Mouse (Mus musculus): Measurements from ENCODE around the gene Grid1.

Gene Grid1

DNA sequence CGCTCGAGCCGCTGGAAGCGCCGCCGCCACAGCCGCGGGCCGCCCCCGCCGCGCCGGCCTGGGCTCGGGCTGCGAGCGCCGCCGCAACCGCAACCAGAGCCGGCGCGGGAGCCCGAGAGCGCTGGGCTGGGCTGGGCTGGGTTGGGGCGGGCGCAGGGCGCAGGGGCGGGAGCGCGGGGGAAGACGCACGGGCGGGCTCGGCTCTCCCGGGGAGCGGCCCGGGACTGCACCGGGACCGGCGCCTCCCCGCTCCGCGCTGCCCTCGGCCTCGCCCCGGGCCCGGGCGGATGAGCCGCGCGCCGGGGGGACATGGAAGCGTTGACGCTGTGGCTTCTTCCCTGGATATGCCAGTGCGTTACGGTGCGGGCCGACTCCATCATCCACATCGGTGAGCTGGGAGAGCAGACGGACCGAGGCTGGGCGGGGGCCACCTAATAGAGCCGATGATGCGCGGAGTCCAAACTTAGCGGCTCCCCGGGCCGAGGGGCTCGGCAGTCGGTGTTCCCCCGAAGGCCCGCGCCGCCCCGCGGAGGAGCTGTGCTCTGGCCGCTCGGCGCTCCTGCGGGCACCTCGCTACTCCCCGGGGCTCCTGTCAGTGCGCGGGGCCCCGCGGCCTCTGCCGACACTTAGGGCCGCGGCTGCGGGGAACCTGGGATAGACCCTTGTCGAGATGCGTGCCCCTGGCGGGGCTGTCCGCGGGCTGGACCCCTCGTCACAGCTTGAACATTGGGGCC is at the start of gene Grid1:
TSS of gene Grid1 (plus strand) at position 190 of the 734 bp plus-strand sequence.
- DNase-seq (ENCODE audit: low read depth, low spot score), result no peak

DNA sequence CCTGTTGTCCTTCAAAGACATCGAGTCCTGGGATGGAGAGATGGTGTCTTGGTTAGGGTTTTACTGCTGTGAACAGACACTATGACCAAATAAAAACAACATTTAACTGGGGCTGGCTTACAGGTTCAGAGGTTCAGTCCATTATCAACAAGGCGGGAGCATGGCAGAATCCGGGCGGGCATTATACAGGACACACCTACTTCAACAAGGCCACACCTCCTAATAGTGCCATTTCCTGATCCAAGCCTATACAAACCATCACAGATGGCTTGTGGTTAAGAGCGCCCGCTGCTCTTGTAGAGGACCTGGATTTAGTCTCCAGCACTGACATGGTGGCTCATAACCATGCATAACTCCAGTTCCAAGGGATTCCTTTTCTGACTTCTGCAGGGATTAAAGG is 49.4 kb upstream of the Grid1 start:
- no peak for DNase-seq (ENCODE audit: low read depth, low spot score)

GRCm38 (mm10) chr14:34771601-34772000 is 48.3 kb upstream of the Grid1 start:
- no peak for DNase-seq (ENCODE audit: low read depth, low spot score)

- DNase-seq (ENCODE audit: low read depth, low spot score), result no peak
Measured at GRCm38 (mm10) chr14:34772132-34772531, 47.8 kb upstream of the Grid1 start.

- no peak for DNase-seq (ENCODE audit: low read depth, low spot score)
Measured at GRCm38 (mm10) chr14:34773681-34774080, 46.2 kb upstream of the Grid1 start.

DNA sequence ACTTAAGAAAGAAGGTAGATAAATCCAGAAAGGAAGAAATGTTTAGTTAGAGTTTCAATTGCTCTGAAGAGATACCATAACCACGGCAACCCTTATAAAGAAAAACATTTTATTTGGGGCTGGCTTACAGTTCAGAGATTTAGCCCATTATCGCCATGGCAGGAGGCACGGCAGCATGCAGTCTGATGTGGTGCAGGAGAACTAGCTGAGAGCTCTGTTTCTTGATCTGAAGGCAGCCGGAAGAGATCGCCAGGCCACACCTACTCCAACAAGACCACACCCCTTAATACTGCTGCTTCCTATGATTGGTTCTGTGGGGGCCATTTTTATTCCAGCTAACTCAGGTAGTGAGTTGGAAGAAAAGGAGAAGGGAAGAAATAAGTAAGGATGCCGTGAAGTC is 45.7 kb upstream of the Grid1 start:
- DNase-seq (ENCODE audit: low read depth, low spot score), result no peak

DNA sequence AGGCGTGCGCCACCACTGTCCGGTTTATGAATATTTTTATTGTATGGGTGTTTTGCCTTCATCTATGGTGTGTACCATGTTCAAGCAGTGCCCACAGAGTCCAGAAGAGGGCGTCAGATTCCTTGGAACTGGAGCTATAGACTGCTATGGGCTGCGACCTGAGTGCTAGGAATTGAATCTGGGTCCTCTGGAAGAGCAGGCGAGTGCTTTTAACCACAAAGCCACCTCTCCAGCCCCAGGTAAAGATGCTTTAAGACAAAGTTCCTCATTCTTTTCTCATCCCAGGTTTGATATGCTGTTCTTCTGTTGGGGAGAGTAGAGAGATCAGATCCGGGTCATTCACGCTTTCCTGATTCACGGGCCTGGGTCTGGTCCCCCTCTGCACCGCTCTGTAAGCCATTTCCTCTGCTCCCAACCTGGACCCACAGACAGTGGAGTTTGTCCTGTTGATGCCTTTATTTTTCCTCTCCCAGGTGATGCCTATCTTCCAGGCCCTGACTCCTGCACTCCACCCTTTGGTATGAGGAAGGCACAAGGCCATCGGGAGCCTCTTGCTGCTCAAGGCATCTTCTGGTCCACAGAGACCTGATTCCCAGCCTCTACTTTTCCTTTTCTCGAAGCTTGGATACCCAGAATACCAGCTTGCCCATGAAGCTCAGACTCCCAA is 43.1 kb upstream of the Grid1 start:
- no peak for DNase-seq (ENCODE audit: low read depth, low spot score)

DNA sequence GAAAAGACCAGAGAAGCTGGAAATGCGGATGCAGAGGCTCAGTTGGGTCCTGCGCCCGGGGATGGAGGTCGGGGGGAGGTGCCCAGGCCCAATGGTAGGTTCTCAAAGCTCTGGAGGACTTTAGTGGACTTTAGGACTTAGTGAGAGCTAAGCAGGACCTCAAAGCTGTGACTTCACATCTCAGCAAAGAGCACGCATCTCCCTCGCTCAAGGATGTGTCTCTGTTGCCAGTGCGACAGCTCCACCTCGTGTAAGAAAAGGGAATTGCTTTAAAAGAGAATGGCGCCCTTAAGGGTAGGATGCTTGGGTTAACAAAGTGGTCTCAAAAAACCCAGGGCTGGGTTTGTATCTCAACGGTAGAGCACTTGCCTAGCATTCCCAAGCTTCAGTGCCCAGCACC is 42.1 kb upstream of the Grid1 start:
- DNase-seq (ENCODE audit: low read depth, low spot score), result peak; percentile 20

DNA sequence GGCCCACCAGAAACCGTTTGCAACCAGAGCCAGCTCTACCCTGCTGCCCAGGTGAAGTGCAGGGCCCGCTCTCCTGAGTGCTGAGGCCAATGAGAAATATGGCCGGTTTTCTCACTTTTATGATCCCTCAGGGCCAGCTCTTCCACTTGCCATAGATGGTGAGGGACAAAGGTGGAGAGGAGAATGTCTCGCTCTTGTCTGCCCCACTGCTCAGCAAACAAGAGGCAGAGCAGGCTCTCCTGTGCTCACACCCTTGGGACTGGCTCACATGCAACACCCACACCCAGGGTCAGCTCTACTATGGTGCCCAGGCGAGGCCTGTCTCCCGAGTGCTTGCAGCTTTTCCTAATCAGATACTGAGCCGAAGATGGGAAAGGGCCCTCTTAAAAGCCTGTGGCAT is 41.1 kb upstream of the Grid1 start:
- DNase-seq (ENCODE audit: low read depth, low spot score), result no peak

GRCm38 (mm10) chr14:34793406-34794037 is 26.4 kb upstream of the Grid1 start:
- DNase-seq (ENCODE audit: low read depth, low spot score), result no peak

DNA sequence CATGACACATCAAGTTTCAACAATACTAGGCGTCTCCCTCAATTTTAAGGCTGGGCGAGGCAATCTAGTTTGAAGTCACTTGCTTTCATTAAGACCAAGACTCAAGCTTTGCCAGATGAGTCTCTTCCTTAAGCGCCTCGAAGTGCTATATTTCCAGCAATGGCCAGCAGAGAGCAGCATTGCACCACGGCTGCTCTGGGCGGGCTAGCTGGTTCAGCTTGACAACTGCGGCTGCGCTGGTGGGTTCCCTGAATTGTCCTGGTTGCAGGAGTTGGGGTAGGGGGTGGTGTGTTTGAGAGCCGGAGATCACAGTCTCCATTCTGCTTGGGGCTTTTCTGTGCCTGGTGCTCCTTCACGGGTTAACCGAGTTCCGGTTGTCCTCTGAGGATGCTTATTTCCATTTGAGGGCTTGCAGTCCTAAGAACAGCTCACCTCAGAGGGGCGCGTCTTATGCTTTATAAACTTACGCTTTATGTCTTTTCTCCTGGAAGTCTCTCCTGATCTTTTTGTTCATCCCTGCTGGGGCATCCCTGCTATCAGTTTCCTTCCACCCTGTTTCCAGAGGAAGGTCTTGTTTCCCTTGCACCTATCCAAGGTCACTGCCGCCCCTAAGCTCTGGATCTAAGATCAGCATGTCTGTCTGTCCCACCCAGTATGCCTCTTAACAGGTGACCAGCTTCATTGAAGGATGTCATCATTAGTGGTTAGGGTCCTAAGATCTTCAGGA is 9.0 kb upstream of the Grid1 start:
- no peak for DNase-seq (ENCODE audit: low read depth, low spot score)

- DNase-seq (ENCODE audit: low read depth, low spot score), result no peak
Measured at GRCm38 (mm10) chr14:34811490-34811808, 8.5 kb upstream of the Grid1 start.

- no peak for DNase-seq (ENCODE audit: low read depth, low spot score)
Measured at GRCm38 (mm10) chr14:34816301-34816700, 3.6 kb upstream of the Grid1 start.

- no peak for DNase-seq (ENCODE audit: low read depth, low spot score)
Measured at GRCm38 (mm10) chr14:34818387-34818980, 1.4 kb upstream of the Grid1 start.

DNA sequence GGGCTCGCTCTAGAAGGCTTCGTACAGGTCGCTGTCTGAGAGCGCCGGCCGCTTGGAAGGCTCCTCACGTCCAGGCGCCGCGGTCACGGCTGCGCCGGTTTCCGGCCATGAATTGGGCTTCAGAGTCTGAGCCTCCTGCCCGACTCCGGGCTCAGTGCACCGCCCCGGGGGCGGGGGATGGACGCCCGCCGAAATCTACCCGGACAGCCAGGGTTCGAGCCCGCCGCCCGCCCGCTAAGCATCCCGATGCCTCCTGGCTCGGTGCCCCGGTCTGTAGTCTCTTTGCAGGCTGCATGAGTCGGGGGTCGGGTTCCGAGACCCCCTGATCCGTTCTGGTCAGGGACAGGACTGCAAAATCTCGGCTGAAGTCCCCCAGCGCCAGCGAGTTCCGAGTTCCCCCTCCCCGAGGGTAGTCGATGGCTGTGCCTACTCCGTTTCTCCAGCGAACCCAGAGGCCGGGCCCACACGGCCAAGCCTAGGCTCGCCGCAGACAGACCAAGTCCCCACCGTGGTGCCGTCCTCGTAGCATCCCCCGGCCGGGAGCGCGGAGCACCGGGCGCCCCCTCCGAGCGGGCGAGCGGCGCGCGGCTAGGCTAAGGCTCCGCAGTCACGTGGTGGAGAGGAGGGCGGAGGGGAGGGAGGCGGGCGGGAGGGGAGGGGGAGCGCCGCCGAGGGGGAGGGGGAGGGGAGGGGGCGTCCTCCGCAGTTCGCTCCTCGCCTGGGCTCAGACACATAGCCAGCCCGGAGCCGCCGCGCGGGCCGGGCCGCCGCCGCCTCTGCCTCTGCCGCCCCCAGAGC is 588 bp upstream of the Grid1 start:
- no peak for DNase-seq (ENCODE audit: low read depth, low spot score)

GRCm38 (mm10) chr14:34820653-34821005 is 721 bp downstream of the Grid1 start:
- DNase-seq (ENCODE audit: low read depth, low spot score), result no peak

DNA sequence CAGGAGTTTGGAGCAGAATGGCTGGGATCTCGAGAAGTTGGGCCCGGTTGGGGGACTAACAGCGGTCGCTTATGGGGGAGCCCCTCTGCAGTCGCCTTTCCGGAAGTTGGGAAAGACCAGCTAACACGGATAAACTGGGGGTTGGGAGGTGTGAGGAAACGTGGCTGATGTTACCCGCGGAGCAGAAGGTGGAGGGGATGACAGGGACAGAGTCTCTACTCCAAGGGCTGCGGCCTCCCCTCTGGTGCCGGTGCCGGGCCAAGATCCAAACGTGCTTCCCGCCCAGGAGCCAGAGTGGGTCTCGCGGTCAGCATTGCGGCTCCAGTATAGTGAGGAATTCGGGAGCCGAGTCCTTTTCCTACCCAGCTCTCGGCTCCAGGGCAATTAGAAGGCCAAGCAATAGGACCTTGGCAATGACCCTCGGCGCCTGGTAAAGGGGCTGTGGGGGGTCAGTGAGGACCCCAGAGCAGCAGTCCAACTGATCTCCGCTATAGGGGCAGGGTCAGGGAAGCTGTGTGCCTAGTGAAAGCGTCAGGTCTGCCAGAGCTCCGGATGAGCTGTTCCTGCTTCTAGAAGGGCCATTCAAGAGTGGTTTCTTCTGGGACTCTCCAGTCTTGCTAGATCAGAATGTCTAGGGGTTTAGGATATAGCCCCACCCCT is 1.4 kb downstream of the Grid1 start:
- DNase-seq (ENCODE audit: low read depth, low spot score), result no peak

- peak; percentile 69 for DNase-seq (ENCODE audit: low read depth, low spot score)
Measured at GRCm38 (mm10) chr14:34823136-34823535, 3.2 kb downstream of the Grid1 start.

GRCm38 (mm10) chr14:34824186-34824585 is 4.3 kb downstream of the Grid1 start:
- no peak for DNase-seq (ENCODE audit: low read depth, low spot score)

DNA sequence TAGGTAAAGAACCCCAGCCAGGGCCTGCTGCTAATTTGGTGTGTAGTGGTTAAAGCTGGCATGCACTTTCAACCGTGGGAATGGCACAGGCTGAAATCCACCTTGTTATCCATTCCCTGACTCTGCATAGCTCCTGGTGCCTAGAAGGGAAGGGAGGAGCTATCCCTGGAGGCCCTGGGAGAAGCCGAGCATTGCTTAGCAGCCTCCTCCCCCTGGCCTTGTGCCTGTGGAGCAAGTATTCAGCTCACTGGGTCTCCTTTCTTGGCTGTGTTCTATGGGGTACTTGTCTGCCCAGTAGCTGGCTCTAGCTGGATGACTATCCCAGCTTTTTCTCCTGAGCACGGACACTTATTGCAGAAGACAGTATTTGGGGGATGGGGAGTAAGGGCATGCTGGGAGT is 6.0 kb downstream of the Grid1 start:
- no peak for DNase-seq (ENCODE audit: low read depth, low spot score)

- no peak for DNase-seq (ENCODE audit: low read depth, low spot score)
Measured at GRCm38 (mm10) chr14:34829831-34830230, 9.9 kb downstream of the Grid1 start.
